Mouse (Mus musculus) heart, postnatal 36 days (tissue): ENCODE measurements around the gene 3100002H09Rik. TPM values are rescaled to one million over a fixed set of nuclear protein-coding genes. Genes with fewer than 3 reads are reported as not detected.
A peak's percentile ranks its signal among the peaks of the same experiment; 100 is the strongest.

Experiments used
- DNase-seq, 2 experiments: peaks; one replicate each; pipeline ENCODE4 v3.0.0; 2021 to 2022
- intact Hi-C: fragments of 180-260 bp; cut with DNase I; formaldehyde crosslinking; loops from one replicate; pipeline ENCODE4 v1.15.1; 2025
- total RNA-seq, 2 experiments: library from RNA; stranded (reverse); gene quantifications; 2 replicates each; pipeline ENCODE4 v1.2.3; 2021

Gene 3100002H09Rik
- total RNA-seq, 2 experiments from 2014 or later = not detected

- intact Hi-C loops = no loop called here
- no peak for DNase-seq
Measured at GRCm38 (mm10) chr4:124615986-124616385, 5.4 kb upstream of the 3100002H09Rik start.

GRCm38 (mm10) chr4:124615406-124615960 lies 4.9 kb upstream of the 3100002H09Rik start:
- no peak for DNase-seq
- intact Hi-C loops = no loop called here

GRCm38 (mm10) chr4:124614189-124614588 lies 3.6 kb upstream of the 3100002H09Rik start:
- no peak for DNase-seq
- intact Hi-C loops = no loop called here

- intact Hi-C loops = no loop called here
- no peak for DNase-seq
Measured at GRCm38 (mm10) chr4:124611768-124612167, 1.2 kb upstream of the 3100002H09Rik start.

GRCm38 (mm10) chr4:124610066-124610465 lies 537 bp downstream of the 3100002H09Rik start:
- DNase-seq = no peak
- intact Hi-C loops = no loop called here

- intact Hi-C loops = no loop called here
- no peak for DNase-seq
Measured at GRCm38 (mm10) chr4:124607166-124607565, 3.4 kb downstream of the 3100002H09Rik start.

GRCm38 (mm10) chr4:124606180-124606579 lies 4.4 kb downstream of the 3100002H09Rik start:
- intact Hi-C loops = no loop called here
- DNase-seq = no peak

GRCm38 (mm10) chr4:124605255-124605654 lies 5.3 kb downstream of the 3100002H09Rik start:
- DNase-seq = no peak
- intact Hi-C loops = no loop called here

- intact Hi-C loops = no loop called here
- DNase-seq = no peak
Measured at GRCm38 (mm10) chr4:124603712-124604111, 6.9 kb downstream of the 3100002H09Rik start.

GRCm38 (mm10) chr4:124595929-124596328 lies 14.7 kb downstream of the 3100002H09Rik start:
- intact Hi-C loops = no loop called here
- DNase-seq = no peak

- intact Hi-C loops = no loop called here
- DNase-seq = no peak
Measured at GRCm38 (mm10) chr4:124594933-124595332, 15.7 kb downstream of the 3100002H09Rik start.

GRCm38 (mm10) chr4:124593691-124594090 lies 16.9 kb downstream of the 3100002H09Rik start:
- intact Hi-C loops = no loop called here
- no peak for DNase-seq

GRCm38 (mm10) chr4:124593210-124593609 lies 17.4 kb downstream of the 3100002H09Rik start:
- intact Hi-C loops = no loop called here

GRCm38 (mm10) chr4:124592241-124592640 lies 18.4 kb downstream of the 3100002H09Rik start:
- DNase-seq = no peak
- intact Hi-C loops = no loop called here

More at GRCm38 (mm10) chr4:124593210-124593609, 17.4 kb downstream of the 3100002H09Rik start:
- no peak for DNase-seq

- no peak for DNase-seq
- intact Hi-C loops = no loop called here
Measured at GRCm38 (mm10) chr4:124580695-124581094, 29.9 kb downstream of the 3100002H09Rik start.

GRCm38 (mm10) chr4:124575955-124576445 lies 34.6 kb downstream of the 3100002H09Rik start:
- intact Hi-C loops = no loop called here
- DNase-seq = no peak

GRCm38 (mm10) chr4:124575269-124575954 lies 35.2 kb downstream of the 3100002H09Rik start:
- intact Hi-C loops = no loop called here
- DNase-seq = peak in 1 of 2 experiments; percentile 30

GRCm38 (mm10) chr4:124573586-124573985 lies 37.0 kb downstream of the 3100002H09Rik start:
- intact Hi-C loops = no loop called here
- peak; percentile 27 to 30 for DNase-seq

- intact Hi-C loops = no loop called here
Measured at GRCm38 (mm10) chr4:124570977-124571376, 39.6 kb downstream of the 3100002H09Rik start.

GRCm38 (mm10) chr4:124569661-124570060 lies 40.9 kb downstream of the 3100002H09Rik start:
- intact Hi-C loops = no loop called here

More at GRCm38 (mm10) chr4:124570977-124571376, 39.6 kb downstream of the 3100002H09Rik start:
- DNase-seq = peak; percentile 78 to 79

GRCm38 (mm10) chr4:124563371-124563770 lies 47.2 kb downstream of the 3100002H09Rik start:
- intact Hi-C loops = no loop called here
- DNase-seq = no peak

More at GRCm38 (mm10) chr4:124569661-124570060, 40.9 kb downstream of the 3100002H09Rik start:
- DNase-seq = no peak

- DNase-seq = no peak
- intact Hi-C loops = no loop called here
Measured at GRCm38 (mm10) chr4:124562721-124563120, 47.9 kb downstream of the 3100002H09Rik start.
